ENCODE assay signal across 9 mouse cellular contexts in genomic region chr7:19876781-19877425, GRCm38 (mm10). TPM values are rescaled to one million over a fixed set of nuclear protein-coding genes. Genes with fewer than 3 reads are reported as not detected.
A peak's percentile ranks its signal among the peaks of the same experiment; 100 is the strongest.
DNase-seq lines count a peak whose midpoint lies in the region; ATAC-seq and TF ChIP-seq lines count a peak whose summit lies in the region.
"Had no signal": no experiment of that assay in that cellular context is flagged by ENCODE, and none has a peak within 500 bp of the region (broad histone marks: within the 10 kb centered on the region; RNA-seq: fewer than 3 reads in every experiment).

No protein-coding gene starts in this region.

- H3K27me3 ChIP-seq in forebrain, embryonic 11.5 days (ENCODE audit: control insufficient read depth, insufficient read depth, low read length): no peaks in the 10 kb centered on the region
- no peaks in the 10 kb centered on the region for H3K27me3 ChIP-seq in forebrain, embryonic 13.5 days
- H3K27me3 ChIP-seq in MEL (ENCODE audit: control insufficient read depth in 1 of 2, insufficient read depth in 2 of 2, low read length in 2 of 2): no peaks in the 10 kb centered on the region
- H3K27me3 ChIP-seq: heart, embryonic 15.5 days had no signal

- no peaks in the 10 kb centered on the region for H3K9me3 ChIP-seq in forebrain, embryonic 11.5 days (ENCODE audit: control insufficient read depth, low read length)
- no peaks in the 10 kb centered on the region for H3K9me3 ChIP-seq in forebrain, embryonic 13.5 days (replicated peaks)
- H3K9me3 ChIP-seq in MEL (replicated peaks; ENCODE audit: insufficient read depth, low read length): no peaks in the 10 kb centered on the region
- H3K9me3 ChIP-seq: heart, embryonic 15.5 days had no signal

- no peaks in the 10 kb centered on the region for H3K36me3 ChIP-seq in forebrain, embryonic 11.5 days (ENCODE audit: control insufficient read depth, insufficient read depth, low read length)
- no peaks in the 10 kb centered on the region for H3K36me3 ChIP-seq in forebrain, embryonic 13.5 days (ENCODE audit: poor library complexity, severe bottlenecking)
- peaks cover 0 to 9% of the 10 kb centered on the region in 2 experiments; a peak in 2 of 4 replicates for H3K36me3 ChIP-seq in MEL (ENCODE audit: control insufficient read depth in 1 of 2, insufficient read depth in 2 of 2, low read length in 2 of 2)
- H3K36me3 ChIP-seq: heart, embryonic 15.5 days had no signal

- H3K4me2 ChIP-seq in forebrain, embryonic 11.5 days (ENCODE audit: low read depth, low read length, severe bottlenecking): no peak overlapping the region
- H3K4me2 ChIP-seq in forebrain, embryonic 13.5 days: no peak overlapping the region
- H3K4me2 ChIP-seq: heart, embryonic 15.5 days had no signal

- TF ChIP-seq CTCF in MEL (IDR thresholded peaks at IDR 0.05 in 2 of 3, conservative IDR thresholded peaks at IDR 0.05 in 1 of 3; ENCODE audit: control insufficient read depth in 1 of 3, insufficient read depth in 1 of 3, low read depth in 2 of 3, low read length in 3 of 3, poor library complexity in 1 of 3, severe bottlenecking in 1 of 3): no peak

- no peak; a peak in 1 of 4 replicates for TF ChIP-seq EP300 in MEL (IDR thresholded peaks at IDR 0.05; ENCODE audit: low read depth in 1 of 2, low read length in 2 of 2)

- H3K4me3 ChIP-seq in forebrain, embryonic 11.5 days (ENCODE audit: low read depth, low read length): no peak overlapping the region
- H3K4me3 ChIP-seq in forebrain, embryonic 13.5 days: no peak overlapping the region
- peak overlapping the region; percentile 7 to 35; a peak in 2 of 4 replicates for H3K4me3 ChIP-seq in MEL (ENCODE audit: control insufficient read depth in 1 of 2, insufficient read depth in 1 of 2, low read depth in 2 of 2, low read length in 2 of 2)
- H3K4me3 ChIP-seq: heart, embryonic 15.5 days had no signal

- TF ChIP-seq POLR2A in MEL (IDR thresholded peaks at IDR 0.05; ENCODE audit: control insufficient read depth in 1 of 2, insufficient read depth in 1 of 2, low read depth in 1 of 2, low read length in 2 of 2, poor library complexity in 1 of 2): peak; percentile 98

- 62% methylated on average over 14 of the region's 14 CpGs for WGBS in forebrain, embryonic 11.5 days
- WGBS in forebrain, embryonic 13.5 days: 60% methylated on average over 14 of the region's 14 CpGs
- WGBS in large intestine, adult 2 months: 12% methylated on average over 14 of the region's 14 CpGs

- ATAC-seq in forebrain, embryonic 11.5 days (replicated peaks; ENCODE audit: low FRiP score): 0 out of 2 replicates have a peak, but pooled peaks have one; percentile 18
- no peak for ATAC-seq in forebrain, embryonic 13.5 days

- H3K79me2 ChIP-seq in MEL (ENCODE audit: control insufficient read depth, insufficient read depth, low read length, poor library complexity): no peaks in the 10 kb centered on the region

- no peak overlapping the region for H3K27ac ChIP-seq in forebrain, embryonic 11.5 days (ENCODE audit: low read depth, low read length)
- H3K27ac ChIP-seq in forebrain, embryonic 13.5 days: no peak overlapping the region
- H3K27ac ChIP-seq in MEL (ENCODE audit: control insufficient read depth, low read depth, low read length): peak overlapping the region; percentile 52
- H3K27ac ChIP-seq: heart, embryonic 15.5 days had no signal

- H3K4me1 ChIP-seq in forebrain, embryonic 11.5 days (replicated peaks; ENCODE audit: control insufficient read depth, insufficient read depth, low read length): no peaks in the 10 kb centered on the region
- H3K4me1 ChIP-seq in forebrain, embryonic 13.5 days: no peaks in the 10 kb centered on the region
- peaks cover 0 to 6% of the 10 kb centered on the region in 2 experiments; a peak in 3 of 4 replicates for H3K4me1 ChIP-seq in MEL (ENCODE audit: control insufficient read depth in 1 of 2, insufficient read depth in 2 of 2, low read length in 2 of 2)

- no peak for TF ChIP-seq RAD21 in MEL (IDR thresholded peaks at IDR 0.05; ENCODE audit: low read depth, low read length)

- DNase-seq in forebrain, embryonic 11.5 days (ENCODE audit: low spot score): no peak
- peak; percentile 80 for DNase-seq in MEL (ENCODE audit: low read depth, low spot score)
- DNase-seq in large intestine, adult 2 months (ENCODE audit: low read depth, low spot score): peak; percentile 71
- peak; percentile 46 for DNase-seq in naive thymus-derived CD4-positive, alpha-beta T cell, adult 2 months (ENCODE audit: low read depth)
- DNase-seq in heart, adult 8-10 months (ENCODE audit: low spot score): no peak
- DNase-seq in urinary bladder, postnatal 36 days (ENCODE audit: low spot score in 2 of 2): no peak
- DNase-seq in cerebellum, adult 18-20 months: no peak

- H3K9ac ChIP-seq in forebrain, embryonic 11.5 days (ENCODE audit: low read length): no peak overlapping the region
- no peak overlapping the region for H3K9ac ChIP-seq in forebrain, embryonic 13.5 days
- peak overlapping the region; percentile 56 for H3K9ac ChIP-seq in MEL (ENCODE audit: control insufficient read depth, low read depth, low read length, poor library complexity, severe bottlenecking)
- H3K9ac ChIP-seq: heart, embryonic 15.5 days had no signal

TF ChIP-seq in MEL, 35 proteins besides CTCF, POLR2A, EP300 and RAD21 (continues in another document):
- TF ChIP-seq POLR2AphosphoS2 (IDR thresholded peaks at IDR 0.05; ENCODE audit: low read length): peak; percentile 96
- TF ChIP-seq GATA1 (IDR thresholded peaks at IDR 0.05; ENCODE audit: low read depth, low read length): 0 out of 2 replicates have a peak, but pooled peaks have one; percentile 19
- no peak for TF ChIP-seq KAT2A (conservative IDR thresholded peaks at IDR 0.05; ENCODE audit: low read depth, low read length)
- TF ChIP-seq ELF1 (IDR thresholded peaks at IDR 0.05; ENCODE audit: low read depth, low read length): no peak
- TF ChIP-seq CHD2 (IDR thresholded peaks at IDR 0.05; ENCODE audit: low read length): no peak
- peak; percentile 80 for TF ChIP-seq ETS1 (IDR thresholded peaks at IDR 0.05; ENCODE audit: low read depth, low read length)
- TF ChIP-seq MXI1 (IDR thresholded peaks at IDR 0.05; ENCODE audit: low read depth, low read length): peak; percentile 50
- peak; percentile 70 for TF ChIP-seq USF1 (IDR thresholded peaks at IDR 0.05; ENCODE audit: low read depth, low read length)
- no peak for TF ChIP-seq JUND (IDR thresholded peaks at IDR 0.05; ENCODE audit: low read depth, low read length)
- TF ChIP-seq SIN3A (IDR thresholded peaks at IDR 0.05; ENCODE audit: low read length): peak; percentile 70; the same call in 1 of the 2 replicates
- TF ChIP-seq HCFC1 (IDR thresholded peaks at IDR 0.05; ENCODE audit: low read depth, low read length): peak; percentile 57
- TF ChIP-seq TAL1 (IDR thresholded peaks at IDR 0.05; ENCODE audit: low read length): no peak
- no peak for TF ChIP-seq UBTF (IDR thresholded peaks at IDR 0.05; ENCODE audit: borderline replicate concordance, insufficient read depth, low read depth, low read length)
- peak; percentile 96; the same call in 1 of the 2 replicates for TF ChIP-seq POLR2AphosphoS5 (IDR thresholded peaks at IDR 0.05; ENCODE audit: borderline replicate concordance, low read depth, low read length)

RNA-seq across cellular contexts. Expression of gene Ceacam19, which starts 10.9 kb away (rescaled TPM):
- not detected in 2 replicates for polyA plus RNA-seq in forebrain, embryonic 11.5 days (2014; fragmentation: Nextera tagmentation; extraction: Ambion mirVana)
- polyA plus RNA-seq in forebrain, embryonic 13.5 days (2015; fragmentation: Nextera tagmentation; extraction: Ambion mirVana): not detected in 2 replicates
- total RNA-seq in MEL (2012; rRNA removed): 0.04 TPM in 1 of 2 replicates, not detected in the other
- under 1 TPM in 1 of 2 experiments, not detected in 1; 0.03 TPM for polyA plus RNA-seq in MEL (2012; ENCODE audit: insufficient read depth in 1 of 2, insufficient read length in 2 of 2, low read depth in 1 of 2, low replicate concordance in 2 of 2, missing spikeins in 1 of 2)
- polyA plus RNA-seq in large intestine, adult 2 months (2012; rRNA removed): 0.03 and 0.07 TPM in 2 replicates
- not detected for total RNA-seq in heart, adult 8-10 months (2022)
- polyA plus RNA-seq: heart, embryonic 15.5 days had no signal

RNA-seq across cellular contexts. Expression of gene Ceacam16, which starts 15.8 kb away (rescaled TPM):
- 0.32 TPM in 1 of 2 replicates, not detected in the other for polyA plus RNA-seq in forebrain, embryonic 11.5 days (2014; fragmentation: Nextera tagmentation; extraction: Ambion mirVana)
- polyA plus RNA-seq in forebrain, embryonic 13.5 days (2015; fragmentation: Nextera tagmentation; extraction: Ambion mirVana): not detected in 2 replicates
- total RNA-seq in MEL (2012; rRNA removed): 0.12 TPM in 1 of 2 replicates, not detected in the other
- under 1 TPM in 1 of 2 experiments, not detected in 1; 0.18 TPM for polyA plus RNA-seq in MEL (2012; ENCODE audit: insufficient read depth in 1 of 2, insufficient read length in 2 of 2, low read depth in 1 of 2, low replicate concordance in 2 of 2, missing spikeins in 1 of 2)
- 0.47 and 0.66 TPM in 2 replicates for polyA plus RNA-seq in large intestine, adult 2 months (2012; rRNA removed)
- under 1 TPM in 1 of 4 experiments, not detected in 3; 0.27 TPM for total RNA-seq in heart, adult 8-10 months (2022)
- polyA plus RNA-seq: heart, embryonic 15.5 days had no signal

RNA-seq across cellular contexts. Expression of gene Gm19345, which starts 25.1 kb away (rescaled TPM):
- polyA plus RNA-seq in forebrain, embryonic 11.5 days (2014; fragmentation: Nextera tagmentation; extraction: Ambion mirVana): not detected in 2 replicates
- 2.3 and 3.9 TPM in 2 replicates for polyA plus RNA-seq in forebrain, embryonic 13.5 days (2015; fragmentation: Nextera tagmentation; extraction: Ambion mirVana)
- total RNA-seq in MEL (2012; rRNA removed): not detected in 2 replicates
- polyA plus RNA-seq in MEL (2012; ENCODE audit: insufficient read depth in 1 of 2, insufficient read length in 2 of 2, low read depth in 1 of 2, low replicate concordance in 2 of 2, missing spikeins in 1 of 2): not detected
- 0.19 and 0.25 TPM in 2 replicates for polyA plus RNA-seq in large intestine, adult 2 months (2012; rRNA removed)
- not detected for total RNA-seq in heart, adult 8-10 months (2022)
- polyA plus RNA-seq: heart, embryonic 15.5 days had no signal

RNA-seq across cellular contexts. Expression of gene Pvr, which starts 44.1 kb away (rescaled TPM):
- polyA plus RNA-seq in forebrain, embryonic 11.5 days (2014; fragmentation: Nextera tagmentation; extraction: Ambion mirVana): 2.6 and 2.8 TPM in 2 replicates
- 4.9 and 5.1 TPM in 2 replicates for polyA plus RNA-seq in forebrain, embryonic 13.5 days (2015; fragmentation: Nextera tagmentation; extraction: Ambion mirVana)
- total RNA-seq in MEL (2012; rRNA removed): not detected in 2 replicates
- polyA plus RNA-seq in MEL (2012; ENCODE audit: insufficient read depth in 1 of 2, insufficient read length in 2 of 2, low read depth in 1 of 2, low replicate concordance in 2 of 2, missing spikeins in 1 of 2): not detected
- polyA plus RNA-seq in large intestine, adult 2 months (2012; rRNA removed): 8.8 and 13.4 TPM in 2 replicates
- total RNA-seq in heart, adult 8-10 months (2022): 10 to 100 TPM; 17.9 to 25.0 (median 20.5) TPM

RNA-seq across cellular contexts. Expression of gene Bcl3, which starts 54.3 kb away (rescaled TPM):
- polyA plus RNA-seq in forebrain, embryonic 11.5 days (2014; fragmentation: Nextera tagmentation; extraction: Ambion mirVana): 0.51 and 1.1 TPM in 2 replicates
- 0.23 and 0.49 TPM in 2 replicates for polyA plus RNA-seq in forebrain, embryonic 13.5 days (2015; fragmentation: Nextera tagmentation; extraction: Ambion mirVana)
- 1.7 and 2.7 TPM in 2 replicates for total RNA-seq in MEL (2012; rRNA removed)
- 1 to 10 TPM in 1 of 2 experiments, not detected in 1; 6.7 TPM for polyA plus RNA-seq in MEL (2012; ENCODE audit: insufficient read depth in 1 of 2, insufficient read length in 2 of 2, low read depth in 1 of 2, low replicate concordance in 2 of 2, missing spikeins in 1 of 2)
- 94.9 and 95.0 TPM in 2 replicates for polyA plus RNA-seq in large intestine, adult 2 months (2012; rRNA removed)
- total RNA-seq in heart, adult 8-10 months (2022): 1 to 10 TPM; 2.1 to 4.4 (median 3.5) TPM

Comparison
In these comparisons a context has a peak if more than half of its experiments do, and no peak if none do; other contexts are left out.
1. DNase-seq: peak in MEL (single experiment), large intestine, adult 2 months (single experiment) and naive thymus-derived CD4-positive, alpha-beta T cell, adult 2 months (single experiment); none in forebrain, embryonic 11.5 days (single experiment), heart, adult 8-10 months (single experiment), urinary bladder, postnatal 36 days (0 of 2) and cerebellum, adult 18-20 months (0 of 2).
2. H3K4me3 ChIP-seq: peak in MEL (2 of 2); none in forebrain, embryonic 11.5 days (single experiment) and forebrain, embryonic 13.5 days (single experiment).